Mouse (Mus musculus): ENCODE measurements around the gene Ldb2. TPM values are rescaled to one million over a fixed set of nuclear protein-coding genes. Genes with fewer than 3 reads are reported as not detected.

Gene Ldb2
- 63.5 and 67.6 TPM in 2 replicates for polyA plus RNA-seq (2014; fragmentation: Nextera tagmentation; extraction: Ambion mirVana)

- peaks cover 3% of the 10 kb centered on the region; the same call in 1 of the 2 replicates for H3K4me1 ChIP-seq (ENCODE audit: control insufficient read depth, insufficient read depth, low read length)
- peak within 1 kb of the TSS; percentile 17 for H3K9ac ChIP-seq (replicated peaks; ENCODE audit: low read depth, low read length)
- H3K9me3 ChIP-seq (ENCODE audit: control insufficient read depth, low read length): no peaks in the 10 kb centered on the region
- peak; percentile 96 for ATAC-seq (ENCODE audit: low read depth)
- H3K27ac ChIP-seq (ENCODE audit: low read depth, low read length): no peak within 1 kb of the TSS
- peak within 1 kb of the TSS; percentile 55 for H3K4me2 ChIP-seq (ENCODE audit: low read depth, low read length)
- peak within 1 kb of the TSS; percentile 38 for H3K4me3 ChIP-seq (ENCODE audit: low read depth, low read length)
- WGBS: 3% methylated on average over 19 of the region's 19 CpGs
- H3K27me3 ChIP-seq (ENCODE audit: control insufficient read depth, insufficient read depth, low read length): 0 out of 2 replicates have a peak, but pooled peaks cover 2% of the 10 kb centered on the region
- no peaks in the 10 kb centered on the region for H3K36me3 ChIP-seq (ENCODE audit: control insufficient read depth, insufficient read depth, low read length)
Observed at GRCm38 (mm10) chr5:44799053-44799860, at the start of gene Ldb2. Ldb2 (minus strand) TSS chr5:44799680.

- Histone ChIP-seq H3K27ac (ENCODE audit: low read depth, low read length) (no peak overlapping the region), H3K4me1 (ENCODE audit: control insufficient read depth, insufficient read depth, low read length) (no peaks in the 10 kb centered on the region), H3K36me3 (ENCODE audit: control insufficient read depth, insufficient read depth, low read length) (no peaks in the 10 kb centered on the region), H3K27me3 (ENCODE audit: control insufficient read depth, insufficient read depth, low read length) (no peaks in the 10 kb centered on the region), H3K9me3 (ENCODE audit: control insufficient read depth, low read length) (no peaks in the 10 kb centered on the region), H3K9ac (replicated peaks; ENCODE audit: low read depth, low read length) (no peak overlapping the region), H3K4me2 (ENCODE audit: low read depth, low read length) (no peak overlapping the region), H3K4me3 (ENCODE audit: low read depth, low read length) (no peak overlapping the region)
- 63% methylated on average over 5 of the region's 5 CpGs for WGBS
- ATAC-seq (ENCODE audit: low read depth): no peak
Observed at GRCm38 (mm10) chr5:44831287-44831686, 31.8 kb upstream of the Ldb2 start.

GRCm38 (mm10) chr5:44815506-44815905 is 16.0 kb upstream of the Ldb2 start:
- 84% methylated on average over 1 of the region's 1 CpGs for WGBS
- H3K36me3 ChIP-seq (ENCODE audit: control insufficient read depth, insufficient read depth, low read length): no peaks in the 10 kb centered on the region
- H3K4me2 ChIP-seq (ENCODE audit: low read depth, low read length): no peak overlapping the region
- no peak overlapping the region for H3K4me3 ChIP-seq (ENCODE audit: low read depth, low read length)
- H3K4me1 ChIP-seq (ENCODE audit: control insufficient read depth, insufficient read depth, low read length): no peaks in the 10 kb centered on the region
- no peaks in the 10 kb centered on the region for H3K9me3 ChIP-seq (ENCODE audit: control insufficient read depth, low read length)
- no peak for ATAC-seq (ENCODE audit: low read depth)
- no peak overlapping the region for H3K9ac ChIP-seq (replicated peaks; ENCODE audit: low read depth, low read length)
- no peaks in the 10 kb centered on the region for H3K27me3 ChIP-seq (ENCODE audit: control insufficient read depth, insufficient read depth, low read length)
- no peak overlapping the region for H3K27ac ChIP-seq (ENCODE audit: low read depth, low read length)

- Histone ChIP-seq H3K9ac (replicated peaks; ENCODE audit: low read depth, low read length) (no peak overlapping the region), H3K4me2 (ENCODE audit: low read depth, low read length) (no peak overlapping the region), H3K27me3 (ENCODE audit: control insufficient read depth, insufficient read depth, low read length) (no peaks in the 10 kb centered on the region), H3K4me1 (ENCODE audit: control insufficient read depth, insufficient read depth, low read length) (no peaks in the 10 kb centered on the region), H3K9me3 (ENCODE audit: control insufficient read depth, low read length) (no peaks in the 10 kb centered on the region), H3K36me3 (ENCODE audit: control insufficient read depth, insufficient read depth, low read length) (no peaks in the 10 kb centered on the region), H3K4me3 (ENCODE audit: low read depth, low read length) (no peak overlapping the region), H3K27ac (ENCODE audit: low read depth, low read length) (no peak overlapping the region)
- ATAC-seq (ENCODE audit: low read depth): no peak
- WGBS: 86% methylated on average over 2 of the region's 2 CpGs
Observed at GRCm38 (mm10) chr5:44805960-44806359, 6.5 kb upstream of the Ldb2 start.

DNA sequence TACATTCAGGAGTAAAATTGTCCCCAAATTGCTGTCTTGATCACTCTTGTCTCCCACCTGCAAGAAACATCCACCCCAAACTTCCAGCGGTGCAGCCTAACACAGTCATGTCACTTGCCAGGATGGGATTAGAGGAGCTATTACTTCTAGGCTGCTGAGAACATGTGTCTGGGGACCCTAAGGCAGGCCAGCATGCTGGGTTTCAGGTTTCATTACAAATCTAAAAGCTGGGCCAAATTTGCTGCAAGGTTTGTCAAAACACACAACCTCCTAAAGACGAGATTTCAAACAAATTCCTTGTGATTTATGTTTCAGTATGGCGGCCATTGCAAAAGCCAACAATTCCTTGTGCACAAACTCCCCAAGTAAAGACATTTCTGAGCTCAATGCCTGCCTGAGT is 1.6 kb upstream of the Ldb2 start:
- Histone ChIP-seq H3K9me3 (ENCODE audit: control insufficient read depth, low read length) (no peaks in the 10 kb centered on the region), H3K27me3 (ENCODE audit: control insufficient read depth, insufficient read depth, low read length) (0 out of 2 replicates have a peak, but pooled peaks cover 2% of the 10 kb centered on the region), H3K36me3 (ENCODE audit: control insufficient read depth, insufficient read depth, low read length) (no peaks in the 10 kb centered on the region), H3K9ac (replicated peaks; ENCODE audit: low read depth, low read length) (no peak overlapping the region), H3K27ac (ENCODE audit: low read depth, low read length) (no peak overlapping the region), H3K4me1 (ENCODE audit: control insufficient read depth, insufficient read depth, low read length) (peaks cover 3% of the 10 kb centered on the region; the same call in 1 of the 2 replicates), H3K4me3 (ENCODE audit: low read depth, low read length) (no peak overlapping the region), H3K4me2 (ENCODE audit: low read depth, low read length) (no peak overlapping the region)
- no peak for ATAC-seq (ENCODE audit: low read depth)
- WGBS: 31% methylated on average over 3 of the region's 3 CpGs

GRCm38 (mm10) chr5:44799861-44800260 is 381 bp upstream of the Ldb2 start:
- no peaks in the 10 kb centered on the region for H3K9me3 ChIP-seq (ENCODE audit: control insufficient read depth, low read length)
- no peaks in the 10 kb centered on the region for H3K36me3 ChIP-seq (ENCODE audit: control insufficient read depth, insufficient read depth, low read length)
- ATAC-seq (ENCODE audit: low read depth): peak; percentile 53
- no peak overlapping the region for H3K27ac ChIP-seq (ENCODE audit: low read depth, low read length)
- H3K27me3 ChIP-seq (ENCODE audit: control insufficient read depth, insufficient read depth, low read length): 0 out of 2 replicates have a peak, but pooled peaks cover 2% of the 10 kb centered on the region
- H3K4me2 ChIP-seq (ENCODE audit: low read depth, low read length): peak overlapping the region; percentile 55
- peaks cover 3% of the 10 kb centered on the region; the same call in 1 of the 2 replicates for H3K4me1 ChIP-seq (ENCODE audit: control insufficient read depth, insufficient read depth, low read length)
- no peak overlapping the region for H3K4me3 ChIP-seq (ENCODE audit: low read depth, low read length)
- 12% methylated on average over 2 of the region's 2 CpGs for WGBS
- H3K9ac ChIP-seq (replicated peaks; ENCODE audit: low read depth, low read length): no peak overlapping the region

DNA sequence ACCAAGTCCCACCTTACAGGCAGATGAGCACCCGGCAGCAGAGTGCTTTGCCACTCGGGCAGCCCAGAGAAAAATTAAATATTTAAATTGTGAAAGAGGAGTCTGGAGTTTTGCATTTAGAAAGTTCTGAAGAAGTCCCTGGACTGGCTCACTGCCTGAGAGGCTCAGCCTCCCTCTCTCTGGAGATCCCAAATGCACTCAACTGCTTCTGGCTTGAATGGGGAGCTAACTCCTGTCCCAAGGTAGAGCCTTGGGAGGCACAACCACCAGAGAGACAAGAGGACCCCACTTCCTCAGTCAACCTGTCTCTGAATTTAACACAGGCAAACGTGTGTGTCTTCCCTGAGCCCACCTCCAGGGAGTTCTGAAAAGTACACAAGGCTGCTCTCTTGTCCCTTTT is 987 bp downstream of the Ldb2 start:
- no peaks in the 10 kb centered on the region for H3K36me3 ChIP-seq (ENCODE audit: control insufficient read depth, insufficient read depth, low read length)
- peak overlapping the region; percentile 17; the same call in 1 of the 2 replicates for H3K9ac ChIP-seq (replicated peaks; ENCODE audit: low read depth, low read length)
- peak overlapping the region; percentile 55 for H3K4me2 ChIP-seq (ENCODE audit: low read depth, low read length)
- no peaks in the 10 kb centered on the region for H3K9me3 ChIP-seq (ENCODE audit: control insufficient read depth, low read length)
- H3K4me3 ChIP-seq (ENCODE audit: low read depth, low read length): peak overlapping the region; percentile 38
- no peak overlapping the region for H3K27ac ChIP-seq (ENCODE audit: low read depth, low read length)
- no peak for ATAC-seq (ENCODE audit: low read depth)
- H3K27me3 ChIP-seq (ENCODE audit: control insufficient read depth, insufficient read depth, low read length): 0 out of 2 replicates have a peak, but pooled peaks cover 2% of the 10 kb centered on the region
- H3K4me1 ChIP-seq (ENCODE audit: control insufficient read depth, insufficient read depth, low read length): peaks cover 3% of the 10 kb centered on the region; the same call in 1 of the 2 replicates
- WGBS: 1% methylated on average over 3 of the region's 3 CpGs

DNA sequence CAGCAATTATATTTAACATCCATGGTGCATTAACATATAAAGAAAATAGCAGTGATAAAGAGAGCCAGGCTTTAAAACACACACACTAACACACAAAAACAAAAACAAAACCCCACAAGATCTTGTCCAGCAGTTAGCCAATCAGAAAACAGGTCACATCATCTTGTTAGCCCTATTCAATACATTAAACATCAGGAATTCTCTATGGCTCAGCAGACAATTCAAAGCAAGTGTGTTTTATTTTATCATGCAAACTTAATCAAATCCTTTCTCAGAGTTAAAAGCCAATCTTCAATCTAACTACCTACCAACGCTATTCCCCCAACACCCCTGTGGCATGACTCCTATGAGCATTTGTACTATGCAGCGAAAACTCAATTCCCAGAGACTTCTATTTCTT is 1.4 kb downstream of the Ldb2 start:
- peak overlapping the region; percentile 55 for H3K4me2 ChIP-seq (ENCODE audit: low read depth, low read length)
- H3K4me1 ChIP-seq (ENCODE audit: control insufficient read depth, insufficient read depth, low read length): peaks cover 3% of the 10 kb centered on the region; the same call in 1 of the 2 replicates
- H3K36me3 ChIP-seq (ENCODE audit: control insufficient read depth, insufficient read depth, low read length): no peaks in the 10 kb centered on the region
- WGBS: 13% methylated on average over 2 of the region's 2 CpGs
- H3K27ac ChIP-seq (ENCODE audit: low read depth, low read length): no peak overlapping the region
- 0 out of 2 replicates have a peak, but pooled peaks cover 2% of the 10 kb centered on the region for H3K27me3 ChIP-seq (ENCODE audit: control insufficient read depth, insufficient read depth, low read length)
- 0 out of 2 replicates have a peak overlapping the region, but pooled peaks have one; percentile 5 for H3K9ac ChIP-seq (replicated peaks; ENCODE audit: low read depth, low read length)
- ATAC-seq (ENCODE audit: low read depth): no peak
- H3K4me3 ChIP-seq (ENCODE audit: low read depth, low read length): peak overlapping the region; percentile 38
- H3K9me3 ChIP-seq (ENCODE audit: control insufficient read depth, low read length): no peaks in the 10 kb centered on the region

GRCm38 (mm10) chr5:44784591-44784990 is 14.9 kb downstream of the Ldb2 start:
- Histone ChIP-seq H3K9ac (replicated peaks; ENCODE audit: low read depth, low read length) (no peak overlapping the region), H3K4me1 (ENCODE audit: control insufficient read depth, insufficient read depth, low read length) (no peaks in the 10 kb centered on the region), H3K4me2 (ENCODE audit: low read depth, low read length) (no peak overlapping the region), H3K27me3 (ENCODE audit: control insufficient read depth, insufficient read depth, low read length) (no peaks in the 10 kb centered on the region), H3K36me3 (ENCODE audit: control insufficient read depth, insufficient read depth, low read length) (no peaks in the 10 kb centered on the region), H3K4me3 (ENCODE audit: low read depth, low read length) (no peak overlapping the region), H3K9me3 (ENCODE audit: control insufficient read depth, low read length) (no peaks in the 10 kb centered on the region), H3K27ac (ENCODE audit: low read depth, low read length) (no peak overlapping the region)
- 84% methylated on average over 3 of the region's 3 CpGs for WGBS
- no peak for ATAC-seq (ENCODE audit: low read depth)

Data from neural tube, embryonic 14.5 days (tissue).